Mouse (Mus musculus) E14TG2a.4 (cell line): ENCODE results near the gene Sept6.

Experiments
- CTCF ChIP-seq: conservative IDR thresholded peaks from 2 replicates; pipeline ENCODE4 v1.5.1; 2014; ENCODE audit warnings: low read length
- POU5F1 ChIP-seq: IDR thresholded peaks from 2 replicates; pipeline ENCODE4 v1.6.1; 2014; ENCODE audit warnings: low read length, borderline replicate concordance

GRCm38 (mm10) chrX:36874178-36874696 lies 117.4 kb downstream of the Sept6 start:
- TF ChIP-seq CTCF, result no peak
- no peak for TF ChIP-seq POU5F1
